Mouse (Mus musculus) thymus, adult 2 months (tissue): ENCODE data around the gene Aig1.

Experiments used
- CTCF ChIP-seq: fragments of 200-500 bp; IDR thresholded peaks from 2 replicates; pipeline ENCODE4 v1.5.1; 2012; ENCODE audit warnings: mild to moderate bottlenecking, control low read depth, low read length, moderate library complexity, borderline replicate concordance; ENCODE audit not compliant: control insufficient read depth, poor library complexity, insufficient read depth; ENCODE audit errors: extremely low read depth
- POLR2A ChIP-seq: fragments of 200-500 bp; IDR thresholded peaks from 2 replicates; pipeline ENCODE4 v1.6.1; 2012; ENCODE audit warnings: mild to moderate bottlenecking, low read length, control low read depth, moderate library complexity; ENCODE audit not compliant: control insufficient read depth, poor library complexity, insufficient read depth; ENCODE audit errors: extremely low read depth

DNA sequence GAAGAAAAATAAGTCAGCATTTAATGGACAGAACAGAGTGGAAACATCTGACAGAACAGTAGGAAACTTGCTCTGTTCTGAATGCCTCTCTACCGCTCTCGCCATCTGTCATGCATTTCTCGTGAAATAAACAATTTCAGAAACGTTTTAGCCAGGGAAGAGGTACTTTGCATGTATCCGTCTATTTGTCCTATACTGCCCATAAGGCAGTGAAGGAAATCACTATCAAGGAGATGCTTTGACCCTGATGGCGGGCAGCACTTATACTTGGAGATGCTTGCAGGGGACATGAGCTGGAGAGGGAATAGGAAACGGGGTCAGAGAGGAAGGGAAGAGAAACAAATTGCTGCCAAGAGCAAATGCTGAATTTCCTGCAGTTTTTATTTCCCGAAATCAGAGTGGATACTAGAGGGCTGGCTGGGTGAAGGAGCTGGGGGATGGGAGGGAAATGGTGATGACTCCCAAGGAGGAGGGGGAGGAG is 37.5 kb upstream of the Aig1 start:
- no peak for TF ChIP-seq POLR2A
- no peak for TF ChIP-seq CTCF
